Mouse (Mus musculus) CH12.LX (cell line): ENCODE results near the gene 4931428F04Rik. TPM values are rescaled to one million over a fixed set of nuclear protein-coding genes. Genes with fewer than 3 reads are reported as not detected.
A peak's percentile ranks its signal among the peaks of the same experiment; 100 is the strongest.

Source experiments
- DNase-seq: peaks from one replicate; pipeline ENCODE4 v3.0.0-alpha.2; 2013; ENCODE audit errors: extremely low read depth
- H3K27ac ChIP-seq: 2 replicates; pipeline ENCODE4 v1.5.1; 2012; ENCODE audit warnings: low read depth, mild to moderate bottlenecking, control low read depth, moderate library complexity; ENCODE audit not compliant: insufficient read depth
- H3K27me3 ChIP-seq: replicated peaks from 2 replicates; pipeline ENCODE3; 2012; ENCODE audit warnings: inconsistent platforms
- H3K36me3 ChIP-seq, 2 experiments: replicated peaks in 1 of 2; 2 replicates each; pipeline versions ENCODE3 to v1.6.1; 2012; ENCODE audit warnings: inconsistent platforms in 1 of 2, low read length in 1 of 2, mild to moderate bottlenecking in 1 of 2, mixed read lengths in 1 of 2, moderate library complexity in 1 of 2; ENCODE audit not compliant: control insufficient read depth in 1 of 2, insufficient read depth in 1 of 2
- H3K4me1 ChIP-seq, 2 experiments: 2 replicates each; pipeline ENCODE4 v1.6.1; 2012; ENCODE audit warnings: inconsistent platforms in 1 of 2, moderate library complexity in 1 of 2; ENCODE audit not compliant: insufficient read depth in 2 of 2, control insufficient read depth in 1 of 2
- H3K4me2 ChIP-seq: 2 replicates; pipeline ENCODE4 v1.6.1; 2012; ENCODE audit warnings: low read depth, mild to moderate bottlenecking, control low read depth; ENCODE audit not compliant: poor library complexity, insufficient read depth, severe bottlenecking
- H3K4me3 ChIP-seq, 3 experiments: fragments of 150-350 bp in 1 of 3; sonication (generic) in 1 of 3; replicated peaks in 1 of 3; 2 replicates each; pipeline versions ENCODE3 to v1.5.1; 2011 to 2012; ENCODE audit warnings: low read depth in 2 of 3, low read length in 2 of 3, mild to moderate bottlenecking in 2 of 3, moderate library complexity in 2 of 3, control low read depth in 1 of 3, improper control_type of control experiment in 1 of 3, inconsistent platforms in 1 of 3, mixed read lengths in 1 of 3; ENCODE audit not compliant: poor library complexity in 1 of 3
- H3K79me2 ChIP-seq: replicated peaks from 2 replicates; pipeline ENCODE4 v1.6.1; 2012; ENCODE audit warnings: mild to moderate bottlenecking, moderate library complexity; ENCODE audit not compliant: control insufficient read depth, poor library complexity, insufficient read depth, severe bottlenecking; ENCODE audit errors: extremely low read depth
- H3K9ac ChIP-seq: 2 replicates; pipeline ENCODE4 v1.6.1; 2012; ENCODE audit warnings: low read depth, mild to moderate bottlenecking, control low read depth, moderate library complexity; ENCODE audit not compliant: insufficient read depth
- H3K9me3 ChIP-seq: replicated peaks from 2 replicates; pipeline ENCODE3; 2012; ENCODE audit warnings: low read length, inconsistent platforms, mixed read lengths
- BHLHE40 ChIP-seq: IDR thresholded peaks from 2 replicates; pipeline ENCODE4 v1.6.1; 2011; ENCODE audit warnings: mild to moderate bottlenecking, low read depth, low read length, improper control_type of control experiment
- CHD2 ChIP-seq: IDR thresholded peaks from 2 replicates; pipeline ENCODE4 v1.6.1; 2011; ENCODE audit warnings: low read length, improper control_type of control experiment
- CTCF ChIP-seq, 2 experiments: IDR thresholded peaks in 1 of 2; conservative IDR thresholded peaks in 1 of 2; 2 replicates each; pipeline ENCODE4 v1.5.1; 2011 to 2012; ENCODE audit warnings: low read depth in 2 of 2, low read length in 2 of 2, improper control_type of control experiment in 1 of 2, inconsistent platforms in 1 of 2, mild to moderate bottlenecking in 1 of 2, moderate library complexity in 1 of 2
- ELF1 ChIP-seq: IDR thresholded peaks from 2 replicates; pipeline ENCODE4 v1.6.1; 2014; ENCODE audit warnings: low read depth, mild to moderate bottlenecking, inconsistent platforms, low read length, improper control_type of control experiment
- EP300 ChIP-seq: IDR thresholded peaks from 2 replicates; pipeline ENCODE4 v1.6.1; 2011; ENCODE audit warnings: low read length, improper control_type of control experiment
- ETS1 ChIP-seq: conservative IDR thresholded peaks from 2 replicates; pipeline ENCODE4 v1.6.1; 2012; ENCODE audit warnings: low read depth, mild to moderate bottlenecking, inconsistent platforms, low read length, improper control_type of control experiment, moderate library complexity
- HCFC1 ChIP-seq: IDR thresholded peaks from 2 replicates; pipeline ENCODE4 v1.6.1; 2012; ENCODE audit warnings: low read depth, mild to moderate bottlenecking, inconsistent platforms, low read length, improper control_type of control experiment
- IRF4 ChIP-seq: IDR thresholded peaks from 2 replicates; pipeline ENCODE4 v1.6.1; 2014; ENCODE audit warnings: low read depth, mild to moderate bottlenecking, inconsistent platforms, low read length, improper control_type of control experiment
- JUN ChIP-seq: IDR thresholded peaks from 2 replicates; pipeline ENCODE4 v1.6.1; 2011; ENCODE audit warnings: low read depth, mild to moderate bottlenecking, low read length, improper control_type of control experiment, moderate library complexity; ENCODE audit not compliant: insufficient read depth
- JUND ChIP-seq: conservative IDR thresholded peaks from 2 replicates; pipeline ENCODE4 v1.6.1; 2011; ENCODE audit warnings: low read depth, low read length, improper control_type of control experiment
- KAT2A ChIP-seq: IDR thresholded peaks from 2 replicates; pipeline ENCODE4 v1.6.1; 2012; ENCODE audit warnings: low read length, improper control_type of control experiment, inconsistent platforms; ENCODE audit not compliant: insufficient replicate concordance
- MAFK ChIP-seq: IDR thresholded peaks from 2 replicates; pipeline ENCODE4 v1.6.1; 2011; ENCODE audit warnings: low read length, improper control_type of control experiment; ENCODE audit not compliant: insufficient replicate concordance
- MAX ChIP-seq: IDR thresholded peaks from 2 replicates; pipeline ENCODE4 v1.6.1; 2011; ENCODE audit warnings: low read length, improper control_type of control experiment
- MAZ ChIP-seq: IDR thresholded peaks from 2 replicates; pipeline ENCODE4 v1.6.1; 2012; ENCODE audit warnings: low read depth, mild to moderate bottlenecking, inconsistent platforms, low read length, improper control_type of control experiment, moderate library complexity
- MEF2A ChIP-seq: IDR thresholded peaks from 2 replicates; pipeline ENCODE4 v1.6.1; 2014; ENCODE audit warnings: low read depth, mild to moderate bottlenecking, inconsistent platforms, low read length, improper control_type of control experiment, borderline replicate concordance
- MXI1 ChIP-seq: IDR thresholded peaks from 2 replicates; pipeline ENCODE4 v1.6.1; 2011; ENCODE audit warnings: mild to moderate bottlenecking, low read depth, low read length, improper control_type of control experiment
- MYC ChIP-seq: IDR thresholded peaks from 2 replicates; pipeline ENCODE4 v1.6.1; 2011; ENCODE audit warnings: low read depth, mild to moderate bottlenecking, improper control_type of control experiment, low read length
- NELFE ChIP-seq: IDR thresholded peaks from 2 replicates; pipeline ENCODE4 v1.6.1; 2011; ENCODE audit warnings: low read depth, low read length, improper control_type of control experiment
- NRF1 ChIP-seq: IDR thresholded peaks from 2 replicates; pipeline ENCODE4 v1.6.1; 2014; ENCODE audit warnings: low read depth, mild to moderate bottlenecking, inconsistent platforms, low read length, improper control_type of control experiment, moderate library complexity
- PAX5 ChIP-seq: IDR thresholded peaks from 2 replicates; pipeline ENCODE4 v1.6.1; 2012; ENCODE audit warnings: low read length, inconsistent platforms, mixed read lengths
- POLR2A ChIP-seq: IDR thresholded peaks from 2 replicates; pipeline ENCODE4 v1.6.1; 2011; ENCODE audit warnings: low read depth, mild to moderate bottlenecking, improper control_type of control experiment, low read length
- POLR2AphosphoS2 ChIP-seq: IDR thresholded peaks from 2 replicates; pipeline ENCODE4 v1.6.1; 2011; ENCODE audit warnings: low read depth, low read length, improper control_type of control experiment
- RAD21 ChIP-seq: IDR thresholded peaks from 2 replicates; pipeline ENCODE4 v1.6.1; 2011; ENCODE audit warnings: low read depth, mild to moderate bottlenecking, low read length, improper control_type of control experiment, moderate library complexity
- RCOR1 ChIP-seq: conservative IDR thresholded peaks from 2 replicates; pipeline ENCODE4 v1.6.1; 2012; ENCODE audit warnings: low read depth, mild to moderate bottlenecking, inconsistent platforms, low read length, improper control_type of control experiment
- SIN3A ChIP-seq: IDR thresholded peaks from 2 replicates; pipeline ENCODE4 v1.6.1; 2012; ENCODE audit warnings: low read length, improper control_type of control experiment, inconsistent platforms
- SMC3 ChIP-seq: IDR thresholded peaks from 2 replicates; pipeline ENCODE4 v1.6.1; 2011; ENCODE audit warnings: low read depth, low read length, improper control_type of control experiment
- TBP ChIP-seq: conservative IDR thresholded peaks from 2 replicates; pipeline ENCODE4 v1.6.1; 2011; ENCODE audit warnings: low read depth, low read length, improper control_type of control experiment
- TCF12 ChIP-seq: IDR thresholded peaks from 2 replicates; pipeline ENCODE4 v1.6.1; 2014; ENCODE audit warnings: low read depth, mild to moderate bottlenecking, inconsistent platforms, low read length, improper control_type of control experiment
- UBTF ChIP-seq: IDR thresholded peaks from 2 replicates; pipeline ENCODE4 v1.6.1; 2012; ENCODE audit warnings: low read depth, mild to moderate bottlenecking, inconsistent platforms, low read length, improper control_type of control experiment, moderate library complexity
- USF1 ChIP-seq: IDR thresholded peaks from 2 replicates; pipeline ENCODE4 v1.6.1; 2014; ENCODE audit warnings: low read depth, mild to moderate bottlenecking, inconsistent platforms, low read length, improper control_type of control experiment
- USF2 ChIP-seq: conservative IDR thresholded peaks from 2 replicates; pipeline ENCODE4 v1.6.1; 2011; ENCODE audit warnings: low read depth, low read length, improper control_type of control experiment
- ZC3H11A ChIP-seq: IDR thresholded peaks from 2 replicates; pipeline ENCODE4 v1.6.1; 2012; ENCODE audit warnings: low read depth, mild to moderate bottlenecking, inconsistent platforms, low read length, improper control_type of control experiment
- ZKSCAN1 ChIP-seq: IDR thresholded peaks from 2 replicates; pipeline ENCODE4 v1.6.1; 2012; ENCODE audit warnings: low read depth, inconsistent platforms, low read length, improper control_type of control experiment, borderline replicate concordance
- ZMIZ1 ChIP-seq: IDR thresholded peaks from 2 replicates; pipeline ENCODE4 v1.6.1; 2012; ENCODE audit warnings: low read depth, mild to moderate bottlenecking, inconsistent platforms, low read length, improper control_type of control experiment
- ZNF384 ChIP-seq: IDR thresholded peaks from 2 replicates; pipeline ENCODE4 v1.6.1; 2012; ENCODE audit warnings: low read depth, low read length, improper control_type of control experiment, inconsistent platforms
- dilution Hi-C: fragments of 300-500 bp; cut with MboI; formaldehyde crosslinking; loops from 2 replicates; pipeline ENCODE4 v1.14.3; 2020; ENCODE audit warnings: low sequenced_read_pairs; ENCODE audit not compliant: extremely low pct_unique_long_range_greater_than_20kb, extremely low pct_ligation_motif_present
- in situ Hi-C: fragments of 300-500 bp; cut with MboI; formaldehyde crosslinking; loops from 3 replicates; pipeline ENCODE4 v1.14.3; 2019; ENCODE audit warnings: low sequenced_read_pairs, low pct_ligation_motif_present, low pct_unique_long_range_greater_than_20kb, mixed read lengths
- polyA plus RNA-seq: library from polyadenylated mRNA; unstranded; fragments of >175 nt; gene quantifications from 2 replicates; pipeline ENCODE4 v1.2.1, GENCODE M21; 2012; ENCODE audit warnings: low read depth; ENCODE audit not compliant: insufficient read length
- total RNA-seq, 2 experiments: library from RNA; depleted of rRNA; stranded (reverse); fragments of 300-350 nt in 1 of 2; fragments of >200 nt in 1 of 2; gene quantifications; 2 replicates each; pipeline ENCODE4 v1.2.3; 2012 to 2014

The 4931428F04Rik gene
- total and polyA plus RNA-seq, 3 experiments = 2.7 to 9.1 (median 4.7) TPM

DNA sequence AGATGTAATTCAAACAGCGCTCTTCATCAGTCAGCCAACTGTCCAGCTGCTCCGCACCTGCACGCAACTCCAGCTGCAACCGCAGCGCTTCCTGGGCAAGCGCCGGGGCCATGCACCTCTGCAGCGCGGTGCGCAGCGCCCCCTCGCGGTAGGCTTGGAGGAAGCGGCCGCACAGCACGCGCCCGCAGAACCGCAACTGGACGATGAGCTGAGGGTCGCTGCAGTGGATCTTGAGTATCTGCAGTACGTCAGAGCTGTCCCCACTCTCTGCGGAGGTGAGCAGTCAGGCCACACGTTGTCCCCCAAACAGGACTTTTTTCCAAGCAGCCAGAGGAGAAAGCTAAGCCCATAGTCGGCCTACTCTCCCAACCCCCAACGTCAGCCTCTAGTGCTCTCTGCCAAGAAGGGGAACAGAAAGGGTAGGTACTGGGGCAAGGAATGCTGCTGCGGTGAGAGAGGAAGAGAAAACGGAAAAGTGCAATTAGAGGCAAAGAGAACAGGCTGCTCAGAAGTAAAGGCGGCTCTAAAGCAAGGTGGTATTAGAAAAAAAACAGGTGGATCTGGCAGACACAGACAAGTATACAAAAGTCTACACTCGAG, 29.8 kb downstream of the 4931428F04Rik start:
- peaks cover 15 to 46% of the 10 kb centered on the region in 2 experiments for H3K36me3 ChIP-seq
- peak; percentile 66 for DNase-seq
- peak overlapping the region in 1 of 3 experiments; percentile 18 for H3K4me3 ChIP-seq
- no peak for TF ChIP-seq USF1
- peak; percentile 41 to 83; a peak in 3 of 4 replicates for TF ChIP-seq CTCF (conservative IDR thresholded peaks at IDR 0.05 in 1 of 2, IDR thresholded peaks at IDR 0.05 in 1 of 2; ENCODE audit: low read depth in 2 of 2, low read length in 2 of 2)
- peak; percentile 57; the same call in 1 of the 2 replicates for TF ChIP-seq SIN3A
- peak; percentile 59 for TF ChIP-seq RAD21
- peak; percentile 52; the same call in 1 of the 2 replicates for TF ChIP-seq MAX
- peak; percentile 46; the same call in 1 of the 2 replicates for TF ChIP-seq MXI1
- TF ChIP-seq SMC3 = peak; percentile 53
- no peak for TF ChIP-seq RCOR1
- no peak for TF ChIP-seq JUN
- TF ChIP-seq MYC = peak; percentile 47; the same call in 1 of the 2 replicates
- TF ChIP-seq KAT2A = no peak
- TF ChIP-seq BHLHE40 = peak; percentile 76
- TF ChIP-seq JUND = no peak
- peak; percentile 67 for TF ChIP-seq NRF1
- peak; percentile 57; the same call in 1 of the 2 replicates for TF ChIP-seq CHD2
- peak; percentile 79 for TF ChIP-seq TCF12
- no peak for TF ChIP-seq ZKSCAN1
- TF ChIP-seq HCFC1 = no peak
- TF ChIP-seq ELF1 = 0 out of 2 replicates have a peak, but pooled peaks have one; percentile 22
- no peak for TF ChIP-seq IRF4
- no peak for TF ChIP-seq ZMIZ1
- TF ChIP-seq TBP = no peak
- no peak for TF ChIP-seq ZNF384
- no peak for TF ChIP-seq UBTF
- no peak for TF ChIP-seq USF2
- TF ChIP-seq POLR2AphosphoS2 = no peak
- no peak for TF ChIP-seq MAFK
- 0 out of 2 replicates have a peak, but pooled peaks have one; percentile 22 for TF ChIP-seq ETS1
- no peak for TF ChIP-seq ZC3H11A
- no peak; the same call in 1 of the 2 replicates for TF ChIP-seq NELFE
- no peak for TF ChIP-seq MAZ
- no peak for TF ChIP-seq PAX5
- TF ChIP-seq POLR2A = no peak
- TF ChIP-seq EP300 = peak; percentile 27
- TF ChIP-seq MEF2A = peak; percentile 48; the same call in 1 of the 2 replicates
- H3K27ac ChIP-seq = peak overlapping the region; percentile 17; the same call in 1 of the 2 replicates
- in situ Hi-C loops (loop anchor here (5.0 kb wide), 1 partner anchor 32 kb away; no protein-coding TSS in a partner anchor), dilution Hi-C loops (no loop called here)
- H3K9me3 ChIP-seq = peaks cover 4% of the 10 kb centered on the region
- no peak overlapping the region for H3K9ac ChIP-seq
- no peaks in the 10 kb centered on the region for H3K27me3 ChIP-seq
- peak overlapping the region; percentile 48 for H3K4me2 ChIP-seq
- H3K4me1 ChIP-seq = peaks cover 11 to 40% of the 10 kb centered on the region in 2 experiments
- H3K79me2 ChIP-seq = no peaks in the 10 kb centered on the region
